Mouse (Mus musculus): ENCODE results near the gene Gm13691.
"Not testable (repeated sequence)": the region's sequence is repeated elsewhere in the genome, so short reads cannot be mapped to it uniquely, and the experiment has no call there.

Gm13691 gene

DNA sequence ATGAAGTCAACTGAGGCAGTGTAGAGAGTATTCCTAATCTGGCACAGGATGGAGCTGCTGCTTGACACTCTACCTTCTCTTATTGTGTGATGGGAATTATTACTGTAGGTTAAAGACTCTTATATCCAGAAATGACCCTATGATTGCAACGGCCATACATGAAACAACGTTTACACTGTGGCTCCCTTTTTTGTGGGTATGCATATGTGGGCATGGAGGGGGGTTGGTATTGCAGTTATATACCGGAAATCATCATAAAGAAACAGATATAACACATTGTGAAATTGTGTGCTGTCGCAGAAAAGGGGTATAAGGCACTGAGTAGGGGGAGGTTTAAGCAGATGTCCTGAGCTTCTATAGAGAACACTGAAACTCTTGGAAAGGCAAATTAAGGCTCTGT, 45.6 kb downstream of the Gm13691 start:
- DNase-seq: no peak

DNA sequence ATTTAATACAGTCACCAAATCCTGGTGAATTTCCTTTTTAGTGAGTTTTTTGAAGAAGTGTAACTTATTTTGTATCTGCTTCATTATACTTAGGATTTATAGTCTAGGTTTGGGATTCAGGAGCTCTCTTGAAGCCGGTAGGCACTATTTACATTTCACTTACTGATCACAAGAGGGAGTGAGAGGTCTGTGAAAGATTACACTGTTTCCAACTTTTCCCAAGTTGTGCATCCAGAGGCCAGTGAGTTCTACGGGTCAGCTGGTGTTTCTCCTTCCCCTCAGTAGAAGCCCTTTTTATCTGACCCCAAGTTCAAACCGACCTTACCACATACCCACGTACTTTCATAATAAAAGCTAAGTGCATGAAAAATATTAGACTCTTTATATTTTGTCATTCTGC, 47.0 kb downstream of the Gm13691 start:
- no peak for DNase-seq

DNA sequence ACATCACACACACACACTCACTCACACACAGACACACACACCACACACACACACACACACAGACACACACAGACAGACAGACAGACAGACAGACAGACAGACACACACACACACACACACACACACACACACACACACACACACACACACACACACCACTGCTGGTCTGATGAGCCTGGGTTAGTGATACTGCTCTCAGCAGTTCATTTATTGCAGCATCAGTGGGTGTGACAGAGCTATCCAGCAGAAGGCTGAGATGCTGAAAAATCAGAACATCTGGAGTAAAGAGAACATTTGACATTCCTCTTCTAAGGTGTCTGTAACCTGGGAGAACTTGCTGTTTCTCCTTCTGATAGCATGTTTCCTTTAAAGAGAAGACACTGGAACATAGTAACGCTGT, 47.6 kb downstream of the Gm13691 start:
- not testable (repeated sequence) for DNase-seq

DNA sequence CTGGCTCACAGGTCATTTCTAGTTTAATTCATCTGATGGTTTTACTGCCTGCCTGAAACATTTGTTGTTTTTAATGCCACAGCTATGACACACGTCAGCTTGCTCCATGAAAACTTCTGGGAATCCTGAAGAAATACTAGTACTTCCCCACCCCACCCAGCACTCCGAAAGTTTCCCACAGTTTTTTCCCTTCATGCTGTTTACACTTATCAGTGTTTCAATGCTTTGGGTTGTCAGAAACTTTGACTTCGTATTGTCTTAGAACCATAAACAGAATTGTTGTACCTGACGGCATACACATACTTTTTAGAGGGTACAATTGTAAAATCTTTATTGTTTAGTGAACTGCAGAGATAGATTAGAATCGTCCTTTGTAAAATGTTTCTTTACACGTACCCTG, 48.9 kb downstream of the Gm13691 start:
- DNase-seq: no peak

All from thymus, postnatal 36 days (tissue).